In the genomic region with DNA sequence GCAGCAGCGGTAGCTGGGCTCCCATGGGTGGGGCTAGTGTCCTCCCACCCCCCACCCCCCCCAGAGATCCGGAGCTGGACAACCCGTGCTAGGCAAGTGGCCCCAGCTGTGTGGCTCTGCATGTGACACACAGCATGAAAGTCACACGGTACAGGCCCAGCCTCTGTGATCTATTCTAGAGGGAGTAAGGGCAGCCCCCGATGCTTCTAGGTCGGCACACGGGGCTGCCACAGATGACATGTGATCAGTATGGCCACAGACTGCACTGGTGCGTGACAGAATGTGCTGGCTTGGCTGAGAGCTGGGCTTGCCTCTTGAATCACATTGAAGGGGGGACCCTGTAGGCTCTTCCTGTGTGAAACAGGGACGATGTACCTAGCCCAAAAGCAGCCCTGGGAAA, we compare ENCODE assay signal across 11 mouse cellular contexts. TPM values are rescaled to one million over a fixed set of nuclear protein-coding genes. Genes with fewer than 3 reads are reported as not detected.
DNase-seq lines count a peak whose midpoint lies in the region; ATAC-seq and TF ChIP-seq lines count a peak whose summit lies in the region.
"Had no signal": no experiment of that assay in that cellular context is flagged by ENCODE, and none has a peak within 500 bp of the region (broad histone marks: within the 10 kb centered on the region; RNA-seq: fewer than 3 reads in every experiment).

No protein-coding gene starts in this region.

- peak; percentile 55 for ATAC-seq in heart, postnatal 0 days (ENCODE audit: insufficient read depth, low read depth)
- no peak for ATAC-seq in midbrain, embryonic 11.5 days (ENCODE audit: low FRiP score)
- 0 out of 2 replicates have a peak, but pooled peaks have one; percentile 27 for ATAC-seq in hindbrain, embryonic 15.5 days (ENCODE audit: low FRiP score, low read depth)
- 0 out of 2 replicates have a peak, but pooled peaks have one; percentile 30 for ATAC-seq in stomach, embryonic 16.5 days (ENCODE audit: insufficient read depth, low FRiP score)
- ATAC-seq: forebrain, embryonic 15.5 days; intestine, postnatal 0 days had no signal

- TF ChIP-seq CTCF in heart, postnatal 0 days (IDR thresholded peaks at IDR 0.05; ENCODE audit: low read depth): no peak

- no peaks in the 10 kb centered on the region for H3K27me3 ChIP-seq in heart, postnatal 0 days (ENCODE audit: control insufficient read depth, insufficient read depth, low read length)
- H3K27me3 ChIP-seq in midbrain, embryonic 10.5 days (ENCODE audit: low read depth, poor library complexity, severe bottlenecking): no peaks in the 10 kb centered on the region
- no peaks in the 10 kb centered on the region for H3K27me3 ChIP-seq in midbrain, embryonic 11.5 days (ENCODE audit: control insufficient read depth, insufficient read depth, low read length)
- no peaks in the 10 kb centered on the region for H3K27me3 ChIP-seq in hindbrain, embryonic 15.5 days
- H3K27me3 ChIP-seq in stomach, embryonic 16.5 days (ENCODE audit: control insufficient read depth, insufficient read depth, low read length): no peaks in the 10 kb centered on the region
- H3K27me3 ChIP-seq: embryonic facial prominence, embryonic 12.5 days; forebrain, embryonic 15.5 days had no signal

- no peak for DNase-seq in heart, postnatal 0 days (ENCODE audit: low spot score)
- DNase-seq in heart, postnatal 10 days: no peak
- DNase-seq in midbrain, embryonic 10.5 days (ENCODE audit: low spot score): no peak
- DNase-seq in midbrain, embryonic 11.5 days (ENCODE audit: low spot score, missing footprints): no peak
- no peak for DNase-seq in thymus, postnatal 36 days
- DNase-seq: gastrocnemius, postnatal 14 days had no signal

- TF ChIP-seq EP300 in heart, postnatal 0 days (IDR thresholded peaks at IDR 0.05; ENCODE audit: low read depth): no peak

- H3K9me3 ChIP-seq in heart, postnatal 0 days (replicated peaks; ENCODE audit: control insufficient read depth, low read length): no peaks in the 10 kb centered on the region
- H3K9me3 ChIP-seq in midbrain, embryonic 10.5 days (replicated peaks): no peaks in the 10 kb centered on the region
- no peaks in the 10 kb centered on the region for H3K9me3 ChIP-seq in midbrain, embryonic 11.5 days (ENCODE audit: control insufficient read depth, low read length)
- no peaks in the 10 kb centered on the region for H3K9me3 ChIP-seq in hindbrain, embryonic 15.5 days
- no peaks in the 10 kb centered on the region for H3K9me3 ChIP-seq in stomach, embryonic 16.5 days (replicated peaks; ENCODE audit: control insufficient read depth, low read length)
- H3K9me3 ChIP-seq: embryonic facial prominence, embryonic 12.5 days; forebrain, embryonic 15.5 days had no signal

- no peaks in the 10 kb centered on the region; the same call in 1 of the 2 replicates for H3K4me1 ChIP-seq in heart, postnatal 0 days (ENCODE audit: control insufficient read depth, insufficient read depth)
- H3K4me1 ChIP-seq in midbrain, embryonic 10.5 days: peaks cover 18% of the 10 kb centered on the region
- H3K4me1 ChIP-seq in midbrain, embryonic 11.5 days (ENCODE audit: control insufficient read depth, insufficient read depth, low read length): no peaks in the 10 kb centered on the region
- H3K4me1 ChIP-seq in hindbrain, embryonic 15.5 days (replicated peaks): no peaks in the 10 kb centered on the region
- H3K4me1 ChIP-seq in stomach, embryonic 16.5 days (ENCODE audit: control insufficient read depth, insufficient read depth, low read length): no peaks in the 10 kb centered on the region; the same call in 1 of the 2 replicates
- H3K4me1 ChIP-seq: embryonic facial prominence, embryonic 12.5 days; forebrain, embryonic 15.5 days had no signal

- no peak overlapping the region for H3K9ac ChIP-seq in heart, postnatal 0 days (replicated peaks; ENCODE audit: low read depth, low read length)
- no peak overlapping the region for H3K9ac ChIP-seq in midbrain, embryonic 11.5 days (ENCODE audit: low read length)
- no peak overlapping the region for H3K9ac ChIP-seq in hindbrain, embryonic 15.5 days
- H3K9ac ChIP-seq in stomach, embryonic 16.5 days (ENCODE audit: low read length): no peak overlapping the region
- H3K9ac ChIP-seq: embryonic facial prominence, embryonic 12.5 days; forebrain, embryonic 15.5 days had no signal

- 59% methylated on average over 9 of the region's 9 CpGs for WGBS in heart, postnatal 0 days
- 75% methylated on average over 9 of the region's 9 CpGs for WGBS in midbrain, embryonic 10.5 days
- 69% methylated on average over 9 of the region's 9 CpGs for WGBS in midbrain, embryonic 11.5 days
- 47% methylated on average over 9 of the region's 9 CpGs for WGBS in hindbrain, embryonic 15.5 days
- 79% methylated on average over 9 of the region's 9 CpGs for WGBS in stomach, embryonic 16.5 days

- no peak overlapping the region for H3K27ac ChIP-seq in heart, postnatal 0 days (ENCODE audit: low read depth)
- H3K27ac ChIP-seq in midbrain, embryonic 10.5 days (replicated peaks): 0 out of 2 replicates have a peak overlapping the region, but pooled peaks have one; percentile 23
- H3K27ac ChIP-seq in midbrain, embryonic 11.5 days (ENCODE audit: low read depth, low read length): no peak overlapping the region
- no peak overlapping the region for H3K27ac ChIP-seq in hindbrain, embryonic 15.5 days (replicated peaks)
- no peak overlapping the region for H3K27ac ChIP-seq in stomach, embryonic 16.5 days (ENCODE audit: low read length)
- H3K27ac ChIP-seq: embryonic facial prominence, embryonic 12.5 days; forebrain, embryonic 15.5 days had no signal

- intact Hi-C loops in heart, postnatal 10 days (cut with DNase I): no loop called here

- no peak overlapping the region for H3K4me2 ChIP-seq in heart, postnatal 0 days (ENCODE audit: low read depth, low read length)
- H3K4me2 ChIP-seq in midbrain, embryonic 11.5 days: no peak overlapping the region
- no peak overlapping the region for H3K4me2 ChIP-seq in hindbrain, embryonic 15.5 days
- no peak overlapping the region for H3K4me2 ChIP-seq in stomach, embryonic 16.5 days (ENCODE audit: low read depth, low read length)
- H3K4me2 ChIP-seq: embryonic facial prominence, embryonic 12.5 days; forebrain, embryonic 15.5 days had no signal

- H3K36me3 ChIP-seq in heart, postnatal 0 days (replicated peaks; ENCODE audit: control insufficient read depth, insufficient read depth, low read length): peaks cover 72% of the 10 kb centered on the region
- no peaks in the 10 kb centered on the region for H3K36me3 ChIP-seq in midbrain, embryonic 10.5 days
- no peaks in the 10 kb centered on the region for H3K36me3 ChIP-seq in midbrain, embryonic 11.5 days (ENCODE audit: control insufficient read depth, insufficient read depth, low read length)
- peaks cover 9% of the 10 kb centered on the region; the same call in 1 of the 2 replicates for H3K36me3 ChIP-seq in hindbrain, embryonic 15.5 days
- H3K36me3 ChIP-seq in stomach, embryonic 16.5 days (ENCODE audit: control insufficient read depth, insufficient read depth, low read length): no peaks in the 10 kb centered on the region
- H3K36me3 ChIP-seq: forebrain, embryonic 15.5 days had no signal

- H3K4me3 ChIP-seq in heart, postnatal 0 days (ENCODE audit: low read depth, low read length): no peak overlapping the region
- no peak overlapping the region for H3K4me3 ChIP-seq in midbrain, embryonic 10.5 days
- no peak overlapping the region for H3K4me3 ChIP-seq in midbrain, embryonic 11.5 days (ENCODE audit: low read depth, low read length)
- H3K4me3 ChIP-seq in hindbrain, embryonic 15.5 days: no peak overlapping the region
- H3K4me3 ChIP-seq in stomach, embryonic 16.5 days (replicated peaks; ENCODE audit: low read length): no peak overlapping the region
- H3K4me3 ChIP-seq: embryonic facial prominence, embryonic 12.5 days; forebrain, embryonic 15.5 days had no signal

RNA-seq across cellular contexts. Expression of gene Katnb1, which starts 46.7 kb away (rescaled TPM):
- 10.7 and 20.5 TPM in 2 replicates for total RNA-seq in heart, postnatal 0 days (2014; rRNA removed; ENCODE audit: low replicate concordance)
- polyA plus RNA-seq in heart, postnatal 0 days (2015; fragmentation: Nextera tagmentation; extraction: Ambion mirVana): 8.2 and 10.2 TPM in 2 replicates
- total RNA-seq in heart, postnatal 10 days (2021): 1 to 10 TPM; 9.3 TPM
- 32.0 and 34.2 TPM in 2 replicates for polyA plus RNA-seq in midbrain, embryonic 10.5 days (2016; fragmentation: Nextera tagmentation; extraction: Ambion mirVana)
- polyA plus RNA-seq in midbrain, embryonic 11.5 days (2014; fragmentation: Nextera tagmentation; extraction: Ambion mirVana): 27.8 and 30.9 TPM in 2 replicates
- polyA plus RNA-seq in hindbrain, embryonic 15.5 days (2015; fragmentation: Nextera tagmentation; extraction: Ambion mirVana): 42.2 and 49.9 TPM in 2 replicates
- polyA plus RNA-seq in stomach, embryonic 16.5 days (2015; fragmentation: Nextera tagmentation; extraction: Ambion mirVana): 21.2 TPM in 2 replicates
